Mouse (Mus musculus) embryo, embryonic 10.5 days (tissue): ENCODE data around the gene Zswim8.
"Not testable (repeated sequence)": the region's sequence is repeated elsewhere in the genome, so short reads cannot be mapped to it uniquely, and the experiment has no call there.

Experiments
- DNase-seq: peaks from one replicate; pipeline ENCODE4 v3.0.0-alpha.2; 2015; ENCODE audit warnings: low spot score

Zswim8 gene

GRCm38 (mm10) chr14:20694185-20694883 is 13.0 kb upstream of the Zswim8 start:
- no peak for DNase-seq

- DNase-seq = peak; percentile 92
Observed at GRCm38 (mm10) chr14:20694884-20695760, 12.2 kb upstream of the Zswim8 start, which contains the start of gene Fut11. TSS of gene Fut11 (plus strand) at chr14:20694968.

GRCm38 (mm10) chr14:20695761-20696520 is 11.4 kb upstream of the Zswim8 start:
- peak; percentile 12 for DNase-seq

- DNase-seq = peak; percentile 69
Observed at GRCm38 (mm10) chr14:20696986-20697385, 10.4 kb upstream of the Zswim8 start.

GRCm38 (mm10) chr14:20698515-20698914 is 8.8 kb upstream of the Zswim8 start:
- DNase-seq = no peak

- DNase-seq = no peak
Observed at GRCm38 (mm10) chr14:20700362-20700761, 7.0 kb upstream of the Zswim8 start.

GRCm38 (mm10) chr14:20701554-20701953 is 5.8 kb upstream of the Zswim8 start:
- DNase-seq = no peak

- peak; percentile 13 for DNase-seq
Observed at GRCm38 (mm10) chr14:20702096-20702740, 5.1 kb upstream of the Zswim8 start.

- DNase-seq = peak; percentile 94
Observed at GRCm38 (mm10) chr14:20702741-20703381, 4.5 kb upstream of the Zswim8 start, which contains the start of gene Chchd1. TSS of gene Chchd1 (plus strand) at chr14:20703006.

GRCm38 (mm10) chr14:20703461-20703860 is 3.9 kb upstream of the Zswim8 start:
- DNase-seq = not testable (repeated sequence)

- DNase-seq = no peak
Observed at GRCm38 (mm10) chr14:20708239-20708638, 887 bp downstream of the Zswim8 start.

- no peak for DNase-seq
Observed at GRCm38 (mm10) chr14:20713832-20714231, 6.5 kb downstream of the Zswim8 start.

GRCm38 (mm10) chr14:20718443-20718842 is 11.1 kb downstream of the Zswim8 start:
- DNase-seq = no peak

- DNase-seq = no peak
Observed at GRCm38 (mm10) chr14:20719767-20720166, 12.4 kb downstream of the Zswim8 start.

GRCm38 (mm10) chr14:20721371-20721770 is 14.0 kb downstream of the Zswim8 start:
- DNase-seq = no peak

- no peak for DNase-seq
Observed at GRCm38 (mm10) chr14:20723006-20723405, 15.7 kb downstream of the Zswim8 start.

GRCm38 (mm10) chr14:20724043-20724442 is 16.7 kb downstream of the Zswim8 start:
- DNase-seq = peak; percentile 72

GRCm38 (mm10) chr14:20725660-20726339 is 18.4 kb downstream of the Zswim8 start:
- DNase-seq = no peak

- no peak for DNase-seq
Observed at GRCm38 (mm10) chr14:20729871-20730270, 22.5 kb downstream of the Zswim8 start.

- DNase-seq = no peak
Observed at GRCm38 (mm10) chr14:20730853-20731602, 23.7 kb downstream of the Zswim8 start.
